Mouse (Mus musculus) bone marrow macrophage, adult 2 months (primary cell): Measurements from ENCODE around the gene Cdh22.

Experiments used
- CTCF ChIP-seq: IDR thresholded peaks from 2 replicates; pipeline ENCODE4 v1.5.1; 2012; ENCODE audit warnings: low read depth, mild to moderate bottlenecking, low read length, moderate library complexity
- POLR2A ChIP-seq: IDR thresholded peaks from 2 replicates; pipeline ENCODE4 v1.6.1; 2012; ENCODE audit warnings: mild to moderate bottlenecking, low read depth, low read length, borderline replicate concordance

- TF ChIP-seq CTCF, result no peak
- TF ChIP-seq POLR2A, result no peak
Observed at GRCm38 (mm10) chr2:165158317-165158716, 76.3 kb downstream of the Cdh22 start.
